Mouse (Mus musculus) A20 (cell line): Measurements from ENCODE around the gene Olfr724.
"Not testable (repeated sequence)": the region's sequence is repeated elsewhere in the genome, so short reads cannot be mapped to it uniquely, and the experiment has no call there.

ENCODE experiments used
- DNase-seq: peaks from one replicate; pipeline ENCODE4 v3.0.0-alpha.2; 2011; ENCODE audit warnings: low read depth, low spot score

Gene Olfr724

GRCm38 (mm10) chr14:49963174-49963573 lies at the start of gene Olfr724:
Gene Olfr724, minus strand, starts transcription at chr14:49963274.
- not testable (repeated sequence) for DNase-seq

GRCm38 (mm10) chr14:49955890-49956289 lies 7.2 kb downstream of the Olfr724 start:
- no peak for DNase-seq

DNA sequence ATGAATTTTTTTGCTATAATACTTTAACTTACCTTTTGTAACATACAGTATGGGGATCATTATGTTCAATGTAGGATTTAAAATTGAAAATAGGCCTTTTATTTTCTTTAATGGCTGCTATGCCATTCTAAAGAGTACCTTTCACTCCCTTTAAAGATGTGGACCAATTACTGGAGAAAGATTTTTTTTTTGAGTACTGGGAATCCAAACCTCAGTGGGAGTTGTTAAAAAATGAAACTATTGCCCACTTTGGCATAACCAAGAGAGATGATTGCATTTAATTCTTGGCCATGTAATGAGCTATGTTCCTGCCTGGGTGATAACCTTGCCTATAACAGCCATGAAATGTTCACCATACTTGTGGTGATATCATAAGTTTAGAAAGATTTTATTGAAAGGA lies 31.4 kb downstream of the Olfr724 start, which contains the start of gene Olfr723:
Olfr723 (minus strand) TSS at position 101 of the 400 bp plus-strand sequence.
- not testable (repeated sequence) for DNase-seq
